Mouse (Mus musculus) embryonic facial prominence, embryonic 12.5 days (tissue): ENCODE measurements at regions not wholly inside any gene's neighbourhood (a gene's known extent, or its start where the extent isn't known, plus 50 kb on each side); places are given as distances from the start of the nearest gene placed in this dataset.

Experiments used
- ATAC-seq: fragments of 200-750 bp; cut with Nextera tagmentation; 2 replicates; pipeline ENCODE4 v1.8.0; 2017; ENCODE audit not compliant: insufficient number of reproducible peaks, insufficient read depth, low FRiP score, low TSS enrichment
- H3K27ac ChIP-seq: fragments of 300-500 bp; sonication (generic); 2 replicates; pipeline ENCODE4 v1.5.1; 2016; ENCODE audit warnings: mild to moderate bottlenecking
- H3K27me3 ChIP-seq: fragments of 300-500 bp; sonication (generic); 2 replicates; pipeline ENCODE4 v1.6.1; 2016; ENCODE audit warnings: mild to moderate bottlenecking, moderate library complexity
- H3K36me3 ChIP-seq: fragments of 300-500 bp; sonication (generic); 2 replicates; pipeline ENCODE4 v1.6.1; 2016; ENCODE audit warnings: mild to moderate bottlenecking
- H3K4me1 ChIP-seq: fragments of 300-500 bp; sonication (generic); 2 replicates; pipeline ENCODE4 v1.6.1; 2016
- H3K4me2 ChIP-seq: fragments of 300-500 bp; sonication (generic); replicated peaks from 2 replicates; pipeline ENCODE4 v1.6.1; 2016; ENCODE audit warnings: mild to moderate bottlenecking, moderate library complexity
- H3K4me3 ChIP-seq: fragments of 300-500 bp; sonication (generic); 2 replicates; pipeline ENCODE4 v1.5.1; 2016; ENCODE audit warnings: mild to moderate bottlenecking
- H3K9ac ChIP-seq: fragments of 300-500 bp; sonication (generic); 2 replicates; pipeline ENCODE4 v1.6.1; 2016; ENCODE audit warnings: mild to moderate bottlenecking, moderate library complexity
- H3K9me3 ChIP-seq: fragments of 300-500 bp; sonication (generic); 2 replicates; pipeline ENCODE4 v1.6.1; 2016; ENCODE audit warnings: mild to moderate bottlenecking, moderate library complexity
- WGBS: fragments of 180-500 bp; shearing (Covaris S2); methylation state at CpG from one replicate; pipeline ENCODE4 v1.1.7; 2016; 5-methylcytosine and 5-hydroxymethylcytosine counted together

GRCm38 (mm10) chr8:34756916-34757315 lies 645.4 kb upstream of the Gm10131 start:
- ATAC-seq, result no peak
- no peak overlapping the region for H3K9ac ChIP-seq
- no peaks in the 10 kb centered on the region for H3K27me3 ChIP-seq
- no peaks in the 10 kb centered on the region for H3K9me3 ChIP-seq
- peaks cover 6% of the 10 kb centered on the region; the same call in 1 of the 2 replicates for H3K4me1 ChIP-seq
- H3K27ac ChIP-seq, result no peak overlapping the region
- H3K4me3 ChIP-seq, result no peak overlapping the region
- H3K36me3 ChIP-seq, result no peaks in the 10 kb centered on the region
- no peak overlapping the region for H3K4me2 ChIP-seq
- WGBS, result 94% methylated on average over 2 of the region's 2 CpGs

- Histone ChIP-seq H3K36me3 (no peaks in the 10 kb centered on the region), H3K4me2 (no peak overlapping the region), H3K4me3 (no peak overlapping the region), H3K4me1 (peaks cover 2% of the 10 kb centered on the region; the same call in 1 of the 2 replicates), H3K27me3 (no peaks in the 10 kb centered on the region), H3K9ac (no peak overlapping the region), H3K27ac (no peak overlapping the region), H3K9me3 (no peaks in the 10 kb centered on the region)
- ATAC-seq, result no peak
- 93% methylated on average over 4 of the region's 4 CpGs for WGBS
These were observed 644.6 kb upstream of the Gm10131 start for GRCm38 (mm10) chr8:34756171-34756570.

DNA sequence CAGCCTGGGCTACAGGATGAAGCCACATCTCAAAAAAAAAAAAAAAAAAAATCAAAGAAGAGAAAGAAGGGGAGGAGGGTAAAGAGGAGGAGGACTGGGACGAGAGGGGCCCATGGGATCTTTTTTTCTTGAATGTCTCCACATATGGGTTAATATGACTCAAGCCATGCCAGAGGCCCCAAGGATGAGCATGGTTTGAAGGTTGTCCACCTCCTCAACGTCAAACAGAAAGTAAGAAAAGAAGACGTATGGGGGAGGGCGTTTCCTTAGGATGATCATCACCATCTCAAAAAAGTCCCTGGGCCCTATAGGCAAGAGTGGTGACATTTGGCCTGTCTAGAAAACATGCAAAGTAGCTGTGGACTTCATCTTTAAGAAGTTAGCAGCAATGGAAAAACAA lies 643.9 kb upstream of the Gm10131 start:
- Histone ChIP-seq H3K27ac (no peak overlapping the region), H3K9me3 (no peaks in the 10 kb centered on the region), H3K4me1 (no peaks in the 10 kb centered on the region), H3K9ac (no peak overlapping the region), H3K27me3 (no peaks in the 10 kb centered on the region), H3K4me3 (no peak overlapping the region), H3K36me3 (no peaks in the 10 kb centered on the region), H3K4me2 (no peak overlapping the region)
- ATAC-seq, result no peak
- WGBS, result 75% methylated on average over 4 of the region's 4 CpGs

DNA sequence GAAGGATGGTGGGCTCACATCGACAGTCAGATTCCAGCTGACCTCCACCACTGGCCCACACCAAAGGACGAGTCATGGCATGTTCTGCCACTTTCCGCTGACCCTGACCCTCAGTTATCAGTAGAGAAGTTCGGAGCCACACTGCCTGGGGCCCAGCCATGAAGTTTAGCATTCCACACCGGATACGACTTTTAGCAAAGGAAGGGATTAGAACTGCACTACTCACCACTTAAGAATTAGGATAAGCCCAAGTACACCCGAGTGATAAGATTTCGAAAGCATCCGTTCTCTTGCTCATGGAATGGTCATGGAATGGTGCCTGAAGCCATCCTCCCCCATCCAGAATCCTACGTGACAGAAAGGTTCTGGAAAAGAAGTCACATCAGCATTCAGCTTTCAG lies 641.5 kb upstream of the Gm10131 start:
- ATAC-seq, result no peak
- Histone ChIP-seq H3K9me3 (no peaks in the 10 kb centered on the region), H3K4me2 (no peak overlapping the region), H3K27ac (no peak overlapping the region), H3K4me1 (no peaks in the 10 kb centered on the region), H3K4me3 (no peak overlapping the region), H3K36me3 (no peaks in the 10 kb centered on the region), H3K27me3 (no peaks in the 10 kb centered on the region), H3K9ac (no peak overlapping the region)
- 67% methylated on average over 10 of the region's 10 CpGs for WGBS

DNA sequence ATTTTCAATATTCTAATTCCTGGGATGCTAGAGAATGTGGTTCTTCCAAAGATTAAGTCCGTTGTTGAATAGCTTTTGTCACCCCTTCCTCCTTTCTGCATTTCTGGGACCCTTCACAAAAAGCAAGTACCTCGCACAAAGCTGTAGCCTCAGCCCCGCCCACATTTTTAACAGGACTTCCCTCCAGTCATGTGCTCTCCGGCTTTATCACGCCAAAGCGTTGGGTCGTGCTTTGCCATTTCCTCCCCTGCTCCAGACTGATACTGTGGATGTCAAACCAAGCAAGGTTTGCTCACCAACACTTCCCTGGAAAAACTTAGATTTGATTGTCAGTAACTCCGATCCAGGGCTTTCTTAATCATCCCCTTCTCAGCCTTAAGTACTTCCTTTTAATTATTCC lies 637.0 kb upstream of the Gm10131 start:
- H3K4me2 ChIP-seq, result no peak overlapping the region
- no peak overlapping the region for H3K4me3 ChIP-seq
- no peaks in the 10 kb centered on the region for H3K9me3 ChIP-seq
- no peaks in the 10 kb centered on the region for H3K27me3 ChIP-seq
- H3K27ac ChIP-seq, result no peak overlapping the region
- H3K36me3 ChIP-seq, result no peaks in the 10 kb centered on the region
- no peak overlapping the region for H3K9ac ChIP-seq
- 61% methylated on average over 8 of the region's 8 CpGs for WGBS
- no peak for ATAC-seq
- H3K4me1 ChIP-seq, result no peaks in the 10 kb centered on the region

- no peaks in the 10 kb centered on the region for H3K36me3 ChIP-seq
- no peaks in the 10 kb centered on the region for H3K27me3 ChIP-seq
- WGBS, result 90% methylated on average over 7 of the region's 7 CpGs
- no peak overlapping the region for H3K4me2 ChIP-seq
- H3K9ac ChIP-seq, result no peak overlapping the region
- 0 out of 2 replicates have a peak, but pooled peaks cover 2% of the 10 kb centered on the region for H3K4me1 ChIP-seq
- no peak for ATAC-seq
- H3K9me3 ChIP-seq, result no peaks in the 10 kb centered on the region
- no peak overlapping the region for H3K4me3 ChIP-seq
- H3K27ac ChIP-seq, result no peak overlapping the region
These were observed 634.2 kb upstream of the Gm10131 start for GRCm38 (mm10) chr8:34745706-34746105.

- Histone ChIP-seq H3K36me3 (no peaks in the 10 kb centered on the region), H3K9me3 (no peaks in the 10 kb centered on the region), H3K27ac (no peak overlapping the region), H3K9ac (no peak overlapping the region), H3K4me2 (no peak overlapping the region), H3K4me1 (0 out of 2 replicates have a peak, but pooled peaks cover 2% of the 10 kb centered on the region), H3K27me3 (no peaks in the 10 kb centered on the region), H3K4me3 (no peak overlapping the region)
- 54% methylated on average over 4 of the region's 4 CpGs for WGBS
- ATAC-seq, result no peak
These were observed 633.1 kb upstream of the Gm10131 start for GRCm38 (mm10) chr8:34744682-34745081.

DNA sequence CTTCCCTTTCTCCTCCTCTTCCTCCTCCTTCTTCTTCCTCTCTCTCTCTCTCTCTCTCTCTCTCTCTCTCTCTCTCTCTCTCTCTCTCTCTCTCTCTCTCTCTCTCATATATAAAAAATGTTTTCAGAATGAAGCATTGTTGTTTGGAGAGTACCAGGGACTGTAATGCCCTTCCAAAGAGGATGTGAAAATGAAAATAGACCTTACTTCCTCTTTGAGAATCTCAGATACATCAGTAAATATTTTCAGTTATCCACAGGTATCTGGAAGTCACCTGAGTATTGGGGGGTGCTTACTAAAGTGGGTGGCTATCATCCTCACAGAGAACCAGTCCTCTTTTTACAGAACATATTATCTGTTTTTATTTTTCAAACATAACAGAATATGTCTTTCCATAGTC lies 632.6 kb upstream of the Gm10131 start:
- H3K4me3 ChIP-seq, result no peak overlapping the region
- no peaks in the 10 kb centered on the region for H3K27me3 ChIP-seq
- 0 out of 2 replicates have a peak, but pooled peaks cover 2% of the 10 kb centered on the region for H3K4me1 ChIP-seq
- H3K4me2 ChIP-seq, result no peak overlapping the region
- no peak for ATAC-seq
- H3K9me3 ChIP-seq, result no peaks in the 10 kb centered on the region
- no peak overlapping the region for H3K9ac ChIP-seq
- H3K27ac ChIP-seq, result no peak overlapping the region
- no peaks in the 10 kb centered on the region for H3K36me3 ChIP-seq

- no peak for ATAC-seq
- Histone ChIP-seq H3K9ac (no peak overlapping the region), H3K36me3 (no peaks in the 10 kb centered on the region), H3K4me3 (no peak overlapping the region), H3K27ac (no peak overlapping the region), H3K4me1 (0 out of 2 replicates have a peak, but pooled peaks cover 2% of the 10 kb centered on the region), H3K9me3 (no peaks in the 10 kb centered on the region), H3K4me2 (no peak overlapping the region), H3K27me3 (no peaks in the 10 kb centered on the region)
- 58% methylated on average over 6 of the region's 6 CpGs for WGBS
These were observed 631.6 kb upstream of the Gm10131 start for GRCm38 (mm10) chr8:34743137-34743536.

GRCm38 (mm10) chr8:34740836-34741235 lies 629.3 kb upstream of the Gm10131 start:
- H3K27me3 ChIP-seq, result no peaks in the 10 kb centered on the region
- H3K4me3 ChIP-seq, result no peak overlapping the region
- H3K9ac ChIP-seq, result no peak overlapping the region
- H3K9me3 ChIP-seq, result no peaks in the 10 kb centered on the region
- H3K36me3 ChIP-seq, result no peaks in the 10 kb centered on the region
- ATAC-seq, result no peak
- H3K4me1 ChIP-seq, result 0 out of 2 replicates have a peak, but pooled peaks cover 2% of the 10 kb centered on the region
- 88% methylated on average over 10 of the region's 10 CpGs for WGBS
- no peak overlapping the region for H3K27ac ChIP-seq
- H3K4me2 ChIP-seq, result no peak overlapping the region

DNA sequence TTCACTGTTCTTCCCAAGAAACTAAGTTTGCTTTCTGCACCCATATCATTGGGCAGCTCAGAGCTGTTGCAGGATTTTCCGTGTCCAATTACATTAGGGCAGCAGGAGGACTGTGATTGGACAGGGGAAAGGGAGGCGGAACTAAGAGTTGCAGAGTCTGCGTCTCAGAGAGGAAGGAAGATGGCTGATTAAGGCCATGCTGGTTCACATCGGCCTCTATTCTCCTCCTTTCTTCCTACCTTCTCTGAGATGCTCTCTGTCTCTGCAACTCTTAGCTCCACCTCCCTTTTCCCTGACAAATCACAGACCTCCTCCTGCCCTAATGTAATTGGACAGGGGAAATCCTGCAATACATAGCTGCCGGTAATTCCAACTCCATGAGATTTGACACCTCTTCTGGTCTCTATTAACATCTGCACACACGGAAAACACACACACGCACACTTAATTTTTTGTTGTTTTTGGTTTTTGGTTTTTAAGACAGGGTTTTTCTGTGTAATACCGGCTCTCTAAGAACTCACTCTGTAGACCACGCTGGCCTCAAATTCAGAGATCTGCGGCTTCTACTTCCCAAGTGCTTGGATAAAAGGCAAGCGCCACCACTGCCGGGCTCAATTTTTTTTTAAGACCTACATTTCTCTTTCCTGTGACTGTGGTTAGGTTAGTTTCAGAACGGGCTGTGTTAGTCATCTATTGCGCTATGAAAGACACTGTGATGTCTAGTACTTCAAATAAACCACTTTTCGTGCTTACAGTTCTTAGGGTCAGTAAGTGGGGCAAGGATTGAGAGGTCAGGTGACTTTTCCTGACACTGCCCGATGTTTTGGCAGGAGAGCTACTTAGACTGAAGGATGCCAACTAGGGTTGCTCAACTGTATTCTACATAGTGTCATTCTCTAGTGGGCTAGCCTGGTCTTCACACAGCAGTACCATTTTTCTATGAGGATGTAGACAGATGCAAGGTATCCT lies 628.6 kb upstream of the Gm10131 start:
- no peaks in the 10 kb centered on the region for H3K9me3 ChIP-seq
- no peak overlapping the region for H3K4me2 ChIP-seq
- H3K27me3 ChIP-seq, result no peaks in the 10 kb centered on the region
- no peak for ATAC-seq
- 0 out of 2 replicates have a peak, but pooled peaks cover 2% of the 10 kb centered on the region for H3K4me1 ChIP-seq
- H3K4me3 ChIP-seq, result no peak overlapping the region
- no peak overlapping the region for H3K27ac ChIP-seq
- 85% methylated on average over 16 of the region's 16 CpGs for WGBS
- no peaks in the 10 kb centered on the region for H3K36me3 ChIP-seq
- no peak overlapping the region for H3K9ac ChIP-seq

DNA sequence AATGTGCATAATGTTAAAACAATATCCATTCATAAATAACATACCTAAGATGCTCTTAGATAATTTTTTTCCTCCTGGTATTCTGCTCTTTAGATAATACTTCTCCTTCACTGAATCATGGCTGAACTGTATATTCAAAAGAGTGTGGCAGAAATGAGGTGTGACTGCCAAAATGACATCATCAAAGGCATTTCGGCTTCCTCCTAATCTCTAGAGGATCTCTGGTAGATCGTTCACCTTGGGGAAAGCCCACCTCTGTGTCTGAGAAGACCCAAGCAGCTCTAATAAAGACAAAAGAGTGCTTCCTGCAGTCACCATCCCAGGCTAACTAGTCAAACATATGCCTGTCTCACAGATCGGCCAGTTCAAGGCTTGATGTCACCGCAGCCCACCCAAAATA lies 624.7 kb upstream of the Gm10131 start:
- no peak overlapping the region for H3K4me3 ChIP-seq
- WGBS, result 82% methylated on average over 4 of the region's 4 CpGs
- no peak for ATAC-seq
- no peak overlapping the region for H3K9ac ChIP-seq
- no peaks in the 10 kb centered on the region for H3K9me3 ChIP-seq
- no peak overlapping the region for H3K4me2 ChIP-seq
- no peaks in the 10 kb centered on the region for H3K4me1 ChIP-seq
- no peaks in the 10 kb centered on the region for H3K36me3 ChIP-seq
- no peak overlapping the region for H3K27ac ChIP-seq
- no peaks in the 10 kb centered on the region for H3K27me3 ChIP-seq
